Mouse (Mus musculus): ENCODE data around the gene Mrps26.

- TF ChIP-seq POLR2A (IDR thresholded peaks at IDR 0.05; ENCODE audit: low read depth, low read length), result no peak
- TF ChIP-seq CTCF (conservative IDR thresholded peaks at IDR 0.05; ENCODE audit: insufficient read depth, insufficient read length, low read depth, low read length), result no peak
These were observed 1.4 kb downstream of the Mrps26 start for GRCm38 (mm10) chr2:130564983-130565382.

Data from kidney, adult 2 months (tissue).